Mouse (Mus musculus): ENCODE results near the gene Kpnb1.
A peak's percentile ranks its signal among the peaks of the same experiment; 100 is the strongest.

Kpnb1 gene

GRCm38 (mm10) chr11:97185704-97186614 is 1.7 kb downstream of the Kpnb1 start:
- no peak for DNase-seq (ENCODE audit: low read depth, low spot score)

- no peak for DNase-seq (ENCODE audit: low read depth, low spot score)
Observed at GRCm38 (mm10) chr11:97184875-97185274, 2.8 kb downstream of the Kpnb1 start.

DNA sequence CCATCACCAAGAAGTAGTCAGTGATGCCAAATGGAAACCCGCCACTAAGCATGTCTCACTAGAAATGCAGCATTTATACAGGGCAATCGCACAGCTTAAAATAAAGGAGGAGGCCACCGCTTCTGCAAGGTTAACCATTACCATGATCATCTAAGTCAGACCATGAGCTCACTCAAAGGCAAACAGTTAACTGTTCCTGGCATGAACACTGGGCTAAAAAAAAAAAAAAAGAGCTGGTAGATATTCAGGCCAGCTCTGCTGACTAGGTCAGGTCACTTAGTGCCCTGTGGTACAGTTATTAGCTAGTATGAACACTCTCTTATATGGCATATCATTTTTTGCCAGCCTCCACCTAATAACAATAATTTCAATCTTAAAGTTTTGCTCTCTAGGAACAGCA is 5.2 kb downstream of the Kpnb1 start:
- no peak for DNase-seq (ENCODE audit: low read depth, low spot score)

DNA sequence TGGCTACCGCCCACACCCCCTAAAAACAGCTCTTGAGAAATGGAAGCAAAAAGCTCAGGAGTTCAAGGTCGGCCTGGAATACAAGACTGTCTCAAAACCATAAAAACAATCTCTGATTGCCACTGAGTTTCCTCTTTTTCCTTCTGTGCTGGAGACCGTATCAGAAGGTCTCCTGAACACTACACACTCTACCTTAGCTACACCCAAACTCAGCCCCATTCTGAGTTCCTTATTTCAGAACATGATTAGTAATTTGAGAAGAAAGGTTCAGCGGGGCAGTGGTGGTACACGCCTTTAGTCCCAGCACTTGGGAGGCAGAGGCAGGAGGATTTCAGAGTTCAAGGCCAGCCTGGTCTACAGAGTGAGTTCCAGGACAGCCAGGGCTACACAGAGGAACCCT is 6.6 kb downstream of the Kpnb1 start:
- DNase-seq (ENCODE audit: low read depth, low spot score): no peak

- DNase-seq (ENCODE audit: low read depth, low spot score): no peak
Observed at GRCm38 (mm10) chr11:97178198-97178597, 9.5 kb downstream of the Kpnb1 start.

GRCm38 (mm10) chr11:97176851-97177250 is 10.8 kb downstream of the Kpnb1 start:
- no peak for DNase-seq (ENCODE audit: low read depth, low spot score)

DNA sequence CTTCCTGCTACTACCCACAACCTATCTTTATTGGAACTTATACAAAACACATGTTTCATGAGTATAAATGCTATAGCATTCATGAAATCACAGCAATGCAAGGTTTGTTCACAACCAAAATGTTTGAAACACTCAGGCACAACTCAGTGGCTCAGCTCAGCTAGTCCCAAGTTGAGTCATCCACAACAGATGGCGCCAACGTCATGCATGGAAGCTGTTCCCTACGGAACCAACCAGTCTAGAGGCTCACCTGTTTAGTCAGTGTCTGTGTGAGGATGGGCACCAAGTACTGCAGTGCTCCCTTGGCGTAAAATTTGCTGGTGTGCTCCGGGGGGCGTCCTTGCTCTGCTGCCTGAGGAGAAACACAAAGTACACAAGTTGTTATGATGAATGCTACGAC is 12.2 kb downstream of the Kpnb1 start:
- DNase-seq (ENCODE audit: low read depth, low spot score): no peak

GRCm38 (mm10) chr11:97160341-97160740 is 27.3 kb downstream of the Kpnb1 start:
- no peak for DNase-seq (ENCODE audit: low read depth, low spot score)

GRCm38 (mm10) chr11:97156999-97157398 is 30.7 kb downstream of the Kpnb1 start:
- DNase-seq (ENCODE audit: low read depth, low spot score): no peak

- no peak for DNase-seq (ENCODE audit: low read depth, low spot score)
Observed at GRCm38 (mm10) chr11:97152662-97153287, 34.9 kb downstream of the Kpnb1 start.

- DNase-seq (ENCODE audit: low read depth, low spot score): no peak
Observed at GRCm38 (mm10) chr11:97152023-97152426, 35.7 kb downstream of the Kpnb1 start.

- no peak for DNase-seq (ENCODE audit: low read depth, low spot score)
Observed at GRCm38 (mm10) chr11:97151343-97151801, 36.3 kb downstream of the Kpnb1 start, which contains the start of gene Tbkbp1. TSS of gene Tbkbp1 (minus strand) at chr11:97151495.

DNA sequence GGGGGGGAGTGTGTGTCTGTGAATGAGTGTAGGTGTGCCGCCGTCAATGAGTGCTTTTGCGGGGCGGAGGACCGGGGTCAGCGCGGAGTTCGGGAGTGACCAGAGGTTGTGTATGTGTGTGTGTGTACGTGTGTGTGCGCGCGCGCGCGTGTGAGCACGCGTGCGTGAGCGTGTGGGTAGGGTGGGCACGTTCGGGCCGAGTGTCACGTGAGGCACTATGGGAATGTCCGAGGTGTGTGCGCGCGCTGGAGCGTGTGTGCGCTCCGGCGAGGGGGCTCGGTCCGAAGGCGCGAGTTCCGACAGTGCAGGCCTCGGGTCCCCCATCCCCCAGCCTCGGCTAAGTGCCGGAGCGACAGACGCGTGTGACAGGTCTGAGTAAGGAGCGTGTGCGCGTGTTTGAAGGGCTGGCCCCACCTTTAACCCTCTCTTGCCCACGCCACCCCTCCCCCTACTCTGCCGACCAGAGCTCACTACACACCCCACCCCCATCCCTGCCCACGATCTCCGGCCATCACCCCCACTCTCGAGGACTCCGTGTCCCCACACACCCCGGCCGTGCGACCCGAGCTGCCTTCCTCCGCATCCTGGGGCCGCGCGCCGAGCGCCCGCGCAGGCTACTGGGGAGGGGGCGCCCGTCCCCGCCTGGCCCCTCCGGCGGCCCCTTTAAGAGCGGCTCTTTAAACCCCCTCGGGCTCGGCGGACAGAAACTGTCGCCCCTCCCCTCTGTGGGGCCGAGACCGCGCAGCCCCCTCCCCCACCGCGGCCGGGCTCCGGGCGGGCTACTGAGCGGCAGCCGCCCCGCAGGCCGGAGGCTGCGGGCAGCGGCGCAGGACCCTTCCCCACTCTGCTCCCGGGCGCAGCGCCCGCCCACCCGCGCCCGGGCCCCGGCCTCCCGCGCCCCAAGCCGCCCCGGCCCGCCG is 37.0 kb downstream of the Kpnb1 start:
- DNase-seq (ENCODE audit: low read depth, low spot score): no peak

DNA sequence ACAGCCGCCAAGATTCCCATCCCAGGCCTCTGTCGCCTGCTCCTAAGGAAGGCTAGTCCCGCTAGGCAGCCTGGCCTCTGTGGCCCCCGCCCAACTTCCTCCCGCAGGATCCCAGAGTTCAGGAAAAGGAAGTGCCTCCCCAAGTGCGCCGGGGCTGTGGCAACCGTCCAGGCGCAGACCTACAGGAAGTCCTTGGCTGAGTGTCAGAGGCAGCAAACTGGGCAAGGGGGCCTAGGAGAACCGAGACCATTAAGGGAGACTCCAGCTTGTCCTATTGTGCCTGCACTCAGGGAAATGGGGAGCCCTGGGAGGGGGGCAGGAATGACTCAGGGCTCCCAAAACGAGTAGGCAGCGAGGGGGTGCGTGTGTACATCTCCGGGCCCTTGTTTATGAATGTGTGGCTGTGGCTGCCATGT is 37.7 kb downstream of the Kpnb1 start:
- DNase-seq (ENCODE audit: low read depth, low spot score): no peak

DNA sequence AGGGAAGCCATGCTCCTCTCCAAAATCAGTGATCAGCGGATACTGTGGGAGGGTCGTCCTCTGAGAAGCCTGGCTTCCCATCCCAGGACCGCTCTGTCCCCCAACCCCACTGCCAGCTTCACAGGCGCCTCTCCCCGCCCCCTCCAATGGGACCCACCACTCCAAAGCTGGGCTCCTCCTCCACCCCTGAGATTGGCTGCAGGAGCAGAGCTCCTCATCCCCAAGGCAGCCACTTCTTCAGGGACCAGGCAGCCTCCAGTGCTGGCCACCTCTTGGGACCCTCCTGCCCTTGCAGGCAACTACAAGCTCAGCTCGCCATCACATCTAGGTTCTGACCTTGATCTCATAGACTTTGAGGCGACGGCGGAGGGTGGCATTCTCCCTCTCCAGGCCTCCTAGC is 38.7 kb downstream of the Kpnb1 start:
- no peak for DNase-seq (ENCODE audit: low read depth, low spot score)

DNA sequence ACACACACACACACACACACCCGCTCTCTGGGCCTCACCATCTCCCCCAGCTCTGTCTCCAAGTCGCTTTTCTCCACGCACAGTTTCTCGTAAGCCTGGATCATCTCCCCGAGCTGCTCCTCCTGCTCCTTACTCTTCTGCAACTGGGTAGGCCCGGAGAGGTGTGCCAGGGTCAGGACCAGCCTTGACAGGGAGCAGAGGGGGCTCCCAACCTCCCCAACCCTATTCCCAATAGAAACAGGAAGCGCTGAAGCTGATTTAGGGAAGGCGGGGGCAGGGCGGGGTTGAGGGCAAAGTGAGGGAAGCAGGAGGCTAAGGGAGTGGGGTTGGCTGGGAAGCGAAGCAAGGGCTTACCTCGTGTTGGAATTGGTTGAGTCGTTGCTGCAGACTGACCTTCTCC is 39.1 kb downstream of the Kpnb1 start:
- no peak for DNase-seq (ENCODE audit: low read depth, low spot score)

DNA sequence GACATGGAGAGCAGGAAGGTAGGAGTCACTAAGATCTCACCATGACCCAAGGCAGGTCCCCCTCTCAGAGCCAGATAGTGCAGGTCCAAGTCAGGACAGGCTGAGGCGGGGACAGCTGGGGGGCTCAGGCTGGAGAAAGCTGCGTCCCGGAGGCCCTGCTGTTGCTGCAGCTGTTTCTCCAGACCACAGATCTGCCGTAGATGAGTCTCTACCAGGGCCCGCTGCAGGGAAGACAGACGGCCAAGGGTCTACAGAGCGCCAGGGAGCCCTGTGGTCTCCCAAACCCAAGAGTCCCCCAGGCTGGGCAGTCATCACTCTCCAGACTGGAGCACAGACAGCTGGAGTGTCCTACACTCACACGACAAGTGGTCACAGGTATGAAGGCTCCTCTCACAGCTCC is 40.3 kb downstream of the Kpnb1 start:
- no peak for DNase-seq (ENCODE audit: low read depth, low spot score)

- peak; percentile 78 for DNase-seq (ENCODE audit: low read depth, low spot score)
Observed at GRCm38 (mm10) chr11:97146724-97147123, 41.0 kb downstream of the Kpnb1 start.

DNA sequence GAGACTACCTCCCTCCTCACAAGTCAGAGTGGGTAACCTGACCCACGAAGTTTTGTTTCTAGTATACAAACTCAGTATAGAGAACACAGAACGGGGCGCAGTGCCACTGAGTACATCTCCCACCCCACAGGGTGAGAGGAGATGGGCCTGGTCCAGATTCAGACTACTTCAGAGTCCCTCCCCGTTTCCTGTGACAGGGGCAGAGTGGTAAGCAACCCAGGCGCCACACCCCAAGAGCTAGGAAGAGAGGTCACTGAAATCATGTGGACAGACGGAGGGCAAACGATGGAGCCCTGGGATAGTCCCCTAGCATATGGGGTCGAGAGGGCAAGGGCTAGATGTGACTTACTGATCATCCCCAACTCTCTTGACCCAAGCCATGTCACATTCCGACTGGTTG is 41.7 kb downstream of the Kpnb1 start:
- no peak for DNase-seq (ENCODE audit: low read depth, low spot score)

DNA sequence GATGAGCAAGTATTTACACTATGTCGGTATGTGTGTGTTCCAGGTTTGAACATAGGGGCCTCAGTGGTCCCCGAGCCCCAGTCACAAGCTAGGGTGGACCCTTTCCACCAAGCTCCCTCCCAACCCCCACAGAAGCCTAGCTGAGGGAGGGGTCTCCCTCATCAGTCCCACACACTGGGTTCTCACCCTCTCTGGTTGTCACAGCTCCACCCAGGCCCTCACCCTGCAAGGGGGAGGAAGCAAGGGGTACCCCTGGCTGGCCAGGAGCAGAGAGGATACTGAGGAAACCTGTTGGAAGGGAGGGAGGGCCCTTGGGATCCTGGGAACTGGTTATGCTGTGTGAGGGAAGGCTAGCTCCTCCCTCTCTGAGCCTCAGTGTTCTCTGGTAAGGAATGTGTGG is 42.4 kb downstream of the Kpnb1 start:
- no peak for DNase-seq (ENCODE audit: low read depth, low spot score)

DNA sequence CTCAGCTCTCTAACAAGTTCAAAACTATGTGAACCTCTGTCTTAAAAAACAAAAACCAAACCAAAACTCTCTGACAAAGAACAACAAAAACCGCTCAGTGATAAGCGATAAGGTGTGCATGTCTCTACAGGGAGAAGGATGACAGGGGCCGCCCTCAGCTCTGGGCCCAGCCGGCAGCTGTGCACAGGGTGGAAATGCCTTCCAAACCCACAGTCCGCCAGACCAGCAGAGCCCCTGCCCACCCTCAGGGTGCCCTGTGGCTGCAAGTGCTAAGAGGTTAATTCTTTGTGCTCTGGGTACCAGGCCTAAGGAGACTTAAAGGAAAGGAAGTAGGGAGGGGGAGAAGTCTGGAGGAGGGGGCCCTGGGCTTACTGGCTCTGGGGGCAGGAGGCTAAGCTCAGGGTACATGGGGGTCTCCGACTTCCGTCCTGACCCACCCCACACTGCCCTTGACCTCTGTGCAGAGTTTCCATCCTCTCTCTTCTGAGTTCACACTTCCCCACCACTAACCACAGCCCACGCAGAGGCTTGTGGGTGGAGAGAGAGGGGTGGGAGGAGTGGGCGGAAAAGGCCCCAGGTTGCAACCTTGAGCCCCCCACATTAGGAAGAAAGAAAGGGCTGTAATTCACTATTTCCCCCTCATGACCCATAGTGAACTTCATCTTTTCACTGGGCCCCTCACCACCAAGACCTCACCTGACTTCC is 44.3 kb downstream of the Kpnb1 start:
- DNase-seq (ENCODE audit: low read depth, low spot score): no peak

Measured in WW6 (cell line).